Mouse (Mus musculus): ENCODE data around the gene Platr17.
"Not testable (repeated sequence)": the region's sequence is repeated elsewhere in the genome, so short reads cannot be mapped to it uniquely, and the experiment has no call there.

Gene Platr17

GRCm38 (mm10) chr17:33902491-33902890, 2.4 kb upstream of the Platr17 start:
- no peak for DNase-seq (ENCODE audit: low spot score in 2 of 2)

DNA sequence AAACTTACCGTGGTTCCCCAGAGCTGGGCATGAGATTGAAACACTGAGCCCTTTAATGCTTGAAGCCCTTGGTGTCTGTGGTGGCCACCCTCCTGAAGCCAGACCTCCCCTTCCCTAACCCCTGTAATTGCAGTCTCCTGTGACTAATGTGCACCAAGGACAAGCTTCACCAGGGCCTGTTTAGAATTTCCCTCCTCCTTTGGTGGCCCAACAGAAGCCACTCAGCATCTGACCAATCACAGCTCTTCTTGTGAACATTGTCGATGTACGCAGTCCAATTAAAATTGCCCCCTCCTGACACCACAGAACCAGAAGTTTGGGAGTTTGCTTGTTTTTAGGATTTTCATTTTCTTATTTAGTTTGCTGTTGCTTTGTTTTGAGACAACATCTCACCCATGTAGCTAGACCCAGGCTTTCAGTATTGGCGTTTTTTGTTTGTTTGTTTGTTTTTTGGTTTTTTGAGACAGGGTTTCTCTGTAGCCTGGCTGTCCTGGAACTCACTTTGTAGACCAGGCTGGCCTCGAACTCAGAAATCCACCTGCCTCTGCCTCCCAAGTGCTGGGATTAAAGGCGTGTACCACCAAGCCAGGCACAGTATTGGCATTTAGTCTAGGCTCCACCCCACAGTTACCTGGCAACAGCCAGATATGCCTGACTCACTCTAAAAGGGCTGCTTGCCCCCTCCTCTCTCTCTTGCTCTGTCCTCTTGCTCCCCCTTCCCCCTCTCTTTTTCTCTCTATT, 854 bp upstream of the Platr17 start:
- DNase-seq (ENCODE audit: low spot score in 2 of 2): not testable (repeated sequence)

DNA sequence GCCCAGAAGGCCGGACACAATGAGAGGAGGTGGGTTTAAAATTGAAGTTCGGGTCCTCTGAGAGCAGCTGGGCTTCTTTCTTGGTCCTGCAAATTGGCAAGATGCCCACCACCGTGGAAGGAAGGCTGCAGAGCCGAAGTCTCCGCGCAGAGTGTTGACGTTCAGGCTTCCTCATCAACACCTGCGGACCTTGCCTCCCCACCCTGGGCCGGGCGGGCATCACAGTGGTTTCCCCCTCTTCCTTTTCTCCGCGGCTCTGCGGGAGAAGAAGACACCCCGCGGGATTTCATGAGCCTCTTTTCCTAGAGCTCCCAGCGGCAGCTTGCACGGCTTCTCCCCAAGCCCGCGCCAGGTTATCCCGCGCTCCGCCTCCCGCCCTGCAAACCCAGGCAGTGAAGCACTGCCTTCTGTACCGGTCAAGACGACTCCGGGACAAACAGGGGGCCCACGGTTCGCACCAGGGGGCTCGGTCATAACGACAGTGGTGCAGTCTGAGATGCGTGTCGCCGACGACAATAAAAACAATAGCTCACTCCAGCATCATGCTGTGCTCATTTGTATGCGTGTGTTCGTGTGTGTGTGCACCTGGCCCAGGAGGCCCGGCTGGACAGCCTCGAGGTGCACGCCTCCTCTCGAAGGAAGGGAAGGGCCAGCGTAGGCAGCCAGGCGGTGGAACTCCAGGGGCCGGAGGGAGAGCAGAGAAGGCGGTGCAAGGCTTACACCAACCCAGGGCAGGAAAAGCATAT, 3.6 kb downstream of the Platr17 start:
- peak; percentile 29 to 33 for DNase-seq (ENCODE audit: low spot score in 2 of 2)

- peak; percentile 98 to 99 for DNase-seq (ENCODE audit: low spot score in 2 of 2)
These were observed 4.3 kb downstream of the Platr17 start, which contains the start of gene Daxx for GRCm38 (mm10) chr17:33909077-33909868. Gene Daxx, plus strand, starts transcription at chr17:33909414.

GRCm38 (mm10) chr17:33909869-33910250, 4.9 kb downstream of the Platr17 start:
- DNase-seq (ENCODE audit: low spot score in 2 of 2): peak; percentile 44 to 63

- DNase-seq (ENCODE audit: low spot score in 2 of 2): no peak
These were observed 5.6 kb downstream of the Platr17 start for GRCm38 (mm10) chr17:33910346-33911051.

GRCm38 (mm10) chr17:33911052-33911812, 6.3 kb downstream of the Platr17 start:
- DNase-seq (ENCODE audit: low spot score in 2 of 2): no peak

GRCm38 (mm10) chr17:33911813-33912414, 7.0 kb downstream of the Platr17 start:
- DNase-seq (ENCODE audit: low spot score in 2 of 2): no peak

DNA sequence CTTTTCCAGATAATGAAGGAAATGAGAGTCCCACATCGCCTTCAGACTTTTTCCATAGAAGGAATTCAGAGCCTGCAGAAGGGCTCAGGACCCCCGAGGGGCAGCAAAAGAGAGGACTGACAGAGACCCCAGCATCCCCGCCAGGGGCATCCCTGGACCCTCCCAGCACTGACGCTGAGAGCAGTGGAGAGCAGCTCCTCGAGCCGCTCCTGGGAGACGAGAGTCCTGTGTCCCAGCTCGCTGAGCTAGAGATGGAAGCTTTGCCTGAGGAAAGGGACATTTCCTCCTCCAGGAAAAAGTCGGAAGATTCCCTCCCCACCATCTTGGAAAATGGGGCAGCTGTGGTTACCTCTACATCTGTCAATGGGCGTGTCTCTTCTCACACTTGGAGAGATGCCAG, 8.3 kb downstream of the Platr17 start:
- no peak for DNase-seq (ENCODE audit: low spot score in 2 of 2)

DNA sequence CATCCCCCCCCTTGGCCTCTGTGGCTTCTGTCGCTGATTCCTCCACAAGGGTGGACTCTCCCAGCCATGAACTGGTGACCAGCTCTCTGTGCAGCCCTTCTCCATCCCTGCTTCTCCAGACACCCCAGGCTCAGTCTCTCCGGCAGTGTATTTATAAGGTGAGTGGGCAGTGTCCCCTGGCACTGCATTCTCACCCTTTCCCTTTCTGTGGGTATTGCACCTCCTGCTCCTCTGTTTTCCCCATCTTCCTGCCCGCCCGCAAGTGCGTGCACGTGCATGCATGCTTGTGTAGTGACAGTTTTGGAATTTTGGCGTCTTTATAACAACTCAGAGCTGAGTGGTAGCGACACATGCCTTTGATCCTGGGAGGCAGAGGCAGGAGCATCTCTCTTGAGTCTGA, 9.0 kb downstream of the Platr17 start:
- DNase-seq (ENCODE audit: low spot score in 2 of 2): no peak

GRCm38 (mm10) chr17:33914969-33915391, 10.0 kb downstream of the Platr17 start:
- DNase-seq (ENCODE audit: low spot score in 2 of 2): no peak

DNA sequence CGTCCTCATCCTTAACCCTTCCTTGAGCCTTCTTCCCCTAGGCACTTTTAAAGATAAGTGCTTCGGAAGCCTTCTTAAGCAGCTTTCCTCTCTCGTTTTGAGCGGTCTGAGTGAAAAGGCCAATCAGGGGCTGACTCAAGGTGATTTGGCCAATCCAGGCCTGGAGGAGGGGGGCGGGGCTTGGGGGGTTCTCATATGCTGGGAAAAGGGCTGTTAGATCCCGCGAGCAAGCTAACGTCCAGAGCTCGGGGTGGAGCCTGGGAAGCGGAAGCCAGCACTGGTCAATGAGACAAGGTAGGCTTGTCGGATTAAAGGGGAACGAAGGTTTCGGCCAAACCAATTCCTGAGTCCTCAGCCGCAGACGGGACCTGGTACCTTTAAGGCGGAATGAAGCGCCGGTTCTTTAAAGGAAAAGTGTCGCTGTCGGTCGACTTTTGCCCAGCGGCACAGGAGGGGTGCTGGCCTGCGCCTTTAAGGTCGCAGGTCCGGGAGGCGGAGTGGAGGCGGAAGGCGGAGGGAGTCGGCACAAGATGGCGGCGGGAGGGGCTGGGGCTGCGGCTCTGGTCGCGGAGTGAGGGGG, 10.8 kb downstream of the Platr17 start, which contains the start of the genes Tapbp and Zbtb22:
TSS of gene Tapbp (plus strand) at position 229 of the 580 bp plus-strand sequence.
TSS of gene Zbtb22 (plus strand) at position 234 of the 580 bp plus-strand sequence.
- peak; percentile 98 for DNase-seq (ENCODE audit: low spot score in 2 of 2)

DNA sequence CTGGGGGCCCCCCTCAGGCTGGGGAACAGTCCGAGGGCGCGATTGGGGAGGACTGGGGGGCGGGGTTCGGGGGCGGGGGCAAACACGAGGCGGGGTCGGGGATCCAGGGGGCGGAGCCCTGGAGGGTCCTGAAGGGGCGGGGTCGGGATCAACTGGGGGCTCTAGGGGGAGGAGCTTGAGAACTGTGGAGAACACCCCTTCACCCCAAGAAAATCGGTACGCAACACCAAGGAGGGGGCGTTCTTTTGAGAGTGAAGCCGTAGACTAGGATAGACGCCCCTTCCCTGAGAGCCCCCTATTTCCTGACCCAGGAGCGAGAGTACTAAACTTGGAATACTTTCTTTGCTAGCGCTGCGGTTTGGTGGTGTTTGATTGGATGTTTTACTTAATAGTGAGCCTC, 11.4 kb downstream of the Platr17 start:
- peak; percentile 47 to 63 for DNase-seq (ENCODE audit: low spot score in 2 of 2)

- DNase-seq (ENCODE audit: low spot score in 2 of 2): no peak
These were observed 12.1 kb downstream of the Platr17 start for GRCm38 (mm10) chr17:33916847-33917655.

DNA sequence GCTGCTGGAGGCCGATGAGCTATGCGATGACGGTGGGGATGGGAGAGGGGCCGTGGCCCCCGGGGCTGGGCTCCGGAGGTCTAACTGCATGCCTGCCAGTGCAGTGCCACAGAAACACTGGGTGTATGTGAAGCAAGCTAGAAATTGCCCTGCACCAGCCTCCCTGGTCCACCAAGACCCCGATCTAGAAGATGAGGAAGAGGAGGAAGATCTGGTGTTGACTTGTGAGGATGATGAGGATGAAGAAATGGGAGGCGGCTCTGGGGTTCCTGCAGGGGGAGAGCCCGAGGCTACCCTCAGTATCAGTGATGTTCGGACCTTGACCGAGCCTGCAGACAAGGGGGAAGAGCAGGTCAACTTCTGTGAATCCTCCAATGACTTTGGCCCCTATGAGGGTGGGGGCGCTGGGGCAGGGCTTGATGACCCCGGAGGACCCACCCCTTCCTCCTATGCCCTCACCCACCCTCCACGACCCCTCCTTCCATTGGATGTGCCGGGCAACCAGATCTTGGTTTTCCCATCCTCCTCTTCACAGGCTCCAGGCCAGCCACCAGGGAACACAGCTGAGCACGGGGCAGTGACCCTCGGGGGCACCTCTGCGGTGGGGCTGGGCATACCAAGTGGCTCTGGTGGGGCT, 12.8 kb downstream of the Platr17 start:
- no peak for DNase-seq (ENCODE audit: low spot score in 2 of 2)

DNA sequence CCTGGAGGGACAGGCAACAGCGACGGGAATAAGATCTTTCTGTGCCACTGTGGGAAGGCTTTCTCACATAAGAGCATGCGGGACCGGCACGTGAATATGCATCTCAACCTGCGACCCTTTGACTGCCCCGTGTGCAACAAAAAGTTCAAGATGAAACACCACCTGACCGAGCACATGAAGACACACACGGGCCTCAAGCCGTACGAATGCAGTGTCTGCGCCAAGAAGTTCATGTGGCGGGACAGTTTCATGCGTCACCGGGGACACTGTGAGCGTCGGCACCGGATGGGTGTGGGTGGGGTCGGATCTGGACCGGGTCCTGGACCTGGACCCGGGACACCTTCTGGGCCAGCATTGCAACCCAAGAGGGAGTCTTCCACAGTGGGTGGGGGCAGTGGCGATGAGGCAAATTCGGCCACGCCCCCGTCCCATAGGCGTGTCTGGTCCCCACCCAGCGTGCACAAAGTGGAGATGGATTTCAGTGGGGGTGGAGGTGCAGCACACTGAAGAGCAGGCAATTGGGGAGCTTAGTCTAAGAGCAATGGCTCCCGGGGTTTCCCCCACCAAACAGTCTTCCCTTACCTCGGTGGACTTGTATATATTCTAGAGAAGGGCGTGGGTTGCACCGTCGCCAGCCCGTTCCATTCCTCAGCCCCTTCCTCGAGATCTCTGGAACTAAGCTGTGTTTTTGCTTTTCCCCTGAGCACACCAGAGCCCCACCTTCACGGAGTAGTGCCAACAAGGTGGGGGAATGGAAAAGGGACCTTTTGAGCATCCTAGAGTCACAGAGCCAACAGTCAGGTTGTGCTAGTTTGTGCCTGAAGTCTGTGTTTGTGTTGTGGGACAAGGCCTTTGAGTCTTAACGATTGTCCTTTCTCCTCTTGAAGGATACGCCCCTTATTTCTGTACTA, 13.6 kb downstream of the Platr17 start:
- peak; percentile 44 to 62 for DNase-seq (ENCODE audit: low spot score in 2 of 2)
